Comparison of ENCODE assay signal across 8 mouse cellular contexts in the genomic region with DNA sequence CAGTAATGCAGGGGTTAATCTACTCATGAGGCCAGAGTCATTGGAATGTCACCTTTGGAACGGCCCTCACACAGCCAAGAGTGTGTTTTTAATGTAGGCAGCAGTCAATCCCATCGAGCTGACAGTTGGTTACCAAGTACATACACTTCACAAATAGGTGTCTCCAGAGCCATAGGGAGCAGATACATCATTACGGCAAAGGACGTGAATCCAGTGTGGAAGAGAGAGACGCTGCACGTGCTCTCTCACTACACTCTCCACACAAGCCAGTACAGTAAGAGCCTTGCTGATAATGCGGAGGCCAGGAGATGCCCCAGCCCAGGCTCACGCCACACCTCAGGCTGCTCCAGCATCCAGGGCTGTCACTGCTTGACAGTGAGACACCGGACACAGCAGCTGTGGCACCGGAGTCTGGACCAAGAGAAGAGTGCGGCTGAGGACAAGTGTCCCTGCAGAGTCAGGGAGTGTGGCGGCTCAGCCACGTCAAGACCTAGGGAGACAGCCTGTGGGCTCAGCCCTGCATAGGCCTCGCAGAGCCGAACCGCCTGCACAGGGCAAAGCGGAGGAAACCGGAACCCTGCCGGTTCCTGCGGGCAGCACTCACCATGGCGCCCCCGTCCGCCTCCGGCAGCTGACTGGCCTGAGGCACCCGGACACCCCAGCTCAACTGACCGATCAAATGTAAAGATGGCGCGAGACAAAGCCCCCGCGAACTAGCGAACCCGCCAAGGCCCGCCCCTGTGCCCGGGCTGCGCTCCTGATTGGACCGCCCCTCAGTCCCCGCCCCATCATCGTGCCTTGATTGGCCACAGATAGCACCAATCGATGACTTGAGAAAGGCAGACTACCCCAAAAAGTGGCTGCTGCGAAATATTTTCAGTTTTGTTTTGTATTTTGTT. TPM values are rescaled to one million over a fixed set of nuclear protein-coding genes. Genes with fewer than 3 reads are reported as not detected.
DNase-seq lines count a peak whose midpoint lies in the region; ATAC-seq and TF ChIP-seq lines count a peak whose summit lies in the region.

A gene (minus strand): TSS at position 715 of the 899 bp plus-strand sequence.

- peak; percentile 98 for ATAC-seq in activated CD4-positive, CD25-positive, alpha-beta regulatory T cell, adult 4 months
- ATAC-seq in common myeloid progenitor, adult 5-6 weeks (replicated peaks; ENCODE audit: low read depth, poor library complexity, severe bottlenecking) = peak; percentile 94
- peak; percentile 99 for ATAC-seq in hindbrain, postnatal 0 days

- 0 out of 2 replicates have a peak, but pooled peaks have one; percentile 2 for TF ChIP-seq CTCF in gastrocnemius, adult 2 months (IDR thresholded peaks at IDR 0.05)
- no peak for TF ChIP-seq CTCF in hindbrain, postnatal 0 days (IDR thresholded peaks at IDR 0.05; ENCODE audit: low read depth)
- no peak for TF ChIP-seq CTCF in left cerebral cortex, adult 2 months (IDR thresholded peaks at IDR 0.05)

- peak within 1 kb of the TSS; percentile 82 for H3K4me3 ChIP-seq in gastrocnemius, adult 2 months
- H3K4me3 ChIP-seq in hindbrain, postnatal 0 days (ENCODE audit: low read length) = peak within 1 kb of the TSS; percentile 68
- H3K4me3 ChIP-seq in left cerebral cortex, adult 2 months = peak within 1 kb of the TSS; percentile 96
- H3K4me3 ChIP-seq in macrophage (ENCODE audit: inconsistent target) = peak within 1 kb of the TSS; percentile 57

- H3K4me2 ChIP-seq in hindbrain, postnatal 0 days (ENCODE audit: low read depth, low read length) = peak within 1 kb of the TSS; percentile 79

- no peaks in the 10 kb centered on the region for H3K79me2 ChIP-seq in macrophage (ENCODE audit: inconsistent target)

- WGBS in hindbrain, postnatal 0 days = under 1% methylated on average over 40 of the region's 40 CpGs
- WGBS in macrophage (ENCODE audit: missing documents) = under 1% methylated on average over 39 of the region's 40 CpGs

- peak within 1 kb of the TSS; percentile 82 for H3K9ac ChIP-seq in hindbrain, postnatal 0 days (replicated peaks; ENCODE audit: low read length)

- peaks cover 9% of the 10 kb centered on the region; the same call in 1 of the 2 replicates for H3K4me1 ChIP-seq in hindbrain, postnatal 0 days (ENCODE audit: insufficient read depth, low read length)

- peak within 1 kb of the TSS; percentile 91 for H3K27ac ChIP-seq in gastrocnemius, adult 2 months
- peak within 1 kb of the TSS; percentile 90 for H3K27ac ChIP-seq in hindbrain, postnatal 0 days
- peak within 1 kb of the TSS; percentile 93 for H3K27ac ChIP-seq in left cerebral cortex, adult 2 months
- H3K27ac ChIP-seq in macrophage = peak within 1 kb of the TSS; percentile 38

- peak; percentile 97 for DNase-seq in gastrocnemius, adult 2 months
- peak; percentile 96 for DNase-seq in hindbrain, postnatal 0 days (ENCODE audit: low spot score)
- DNase-seq in left cerebral cortex, adult 2 months (ENCODE audit: extremely low spot score in 1 of 2, low spot score in 2 of 2) = peak; percentile 95 to 98
- DNase-seq in retina, postnatal 7 days (ENCODE audit: low read depth, low spot score) = peak; percentile 88
- peak; percentile 93 to 98 for DNase-seq in urinary bladder, adult 18-20 months (ENCODE audit: low spot score in 2 of 2)

- no peaks in the 10 kb centered on the region for H3K27me3 ChIP-seq in hindbrain, postnatal 0 days (ENCODE audit: insufficient read depth, low read length)

- peaks cover 17% of the 10 kb centered on the region; the same call in 1 of the 2 replicates for H3K36me3 ChIP-seq in hindbrain, postnatal 0 days (ENCODE audit: insufficient read depth, low read length)
- peaks cover 19% of the 10 kb centered on the region; the same call in 1 of the 2 replicates for H3K36me3 ChIP-seq in macrophage (ENCODE audit: inconsistent target)

- intact Hi-C loops in gastrocnemius, adult 2 months (cut with DNase I) = no loop called here
- intact Hi-C loops in left cerebral cortex, adult 2 months (cut with DNase I) = no loop called here

- no peaks in the 10 kb centered on the region for H3K9me3 ChIP-seq in hindbrain, postnatal 0 days (ENCODE audit: low read length)

RNA-seq across cellular contexts. Expression of the gene that starts here (rescaled TPM):
- polyA plus RNA-seq in activated CD4-positive, CD25-positive, alpha-beta regulatory T cell, adult 4 months (2017; shearing (Covaris generic)) = 1 to 10 TPM; 7.4 to 7.7 TPM
- 14.6 and 16.4 TPM in 2 replicates for total RNA-seq in common myeloid progenitor, adult 5-6 weeks (2017)
- 1 to 10 TPM; 3.1 to 3.3 TPM for total RNA-seq in gastrocnemius, adult 2 months (2021)
- total RNA-seq in hindbrain, postnatal 0 days (2014; rRNA removed) = 7.1 and 7.2 TPM in 2 replicates
- polyA plus RNA-seq in hindbrain, postnatal 0 days (2015; fragmentation: Nextera tagmentation; extraction: Ambion mirVana) = 4.2 and 4.7 TPM in 2 replicates
- 1 to 10 TPM; 8.2 to 9.0 TPM for total RNA-seq in left cerebral cortex, adult 2 months (2021)
- total RNA-seq in macrophage (2018; cell fraction: chromatin; rRNA removed) = 1 to 10 TPM in 19 of 26 experiments, under 1 TPM in 6, not detected in 1; 0.19 to 8.3 (median 2.6) TPM
- total RNA-seq in macrophage (2018; cell fraction: cytosol; rRNA removed) = 1 to 10 TPM in 21 of 26 experiments, under 1 TPM in 5; 0.33 to 3.9 (median 2.6) TPM
- total RNA-seq in macrophage (2018; cell fraction: nucleus; rRNA removed) = 1 to 10 TPM in 19 of 26 experiments, under 1 TPM in 7; 0.12 to 7.4 (median 1.6) TPM
- 2.0 to 3.7 TPM (median 2.2 TPM) in 3 replicates for polyA plus RNA-seq in macrophage (2018)

Comparison
In these comparisons a context has a peak if more than half of its experiments do, and no peak if none do; other contexts are left out.
1. Peak in every context shown above with its lines: DNase-seq, ATAC-seq, H3K4me3 ChIP-seq and H3K27ac ChIP-seq.
2. H3K27ac ChIP-seq: peak in every context shown above with its lines; median percentile 93 in left cerebral cortex, adult 2 months; 91 in gastrocnemius, adult 2 months; 90 in hindbrain, postnatal 0 days; 38 in macrophage.